Mouse (Mus musculus): ENCODE data around the gene Ipo9. TPM values are rescaled to one million over a fixed set of nuclear protein-coding genes. Genes with fewer than 3 reads are reported as not detected.

Ipo9 gene
- polyA plus RNA-seq, 1 experiment from 2014 or later = 109 TPM

DNA sequence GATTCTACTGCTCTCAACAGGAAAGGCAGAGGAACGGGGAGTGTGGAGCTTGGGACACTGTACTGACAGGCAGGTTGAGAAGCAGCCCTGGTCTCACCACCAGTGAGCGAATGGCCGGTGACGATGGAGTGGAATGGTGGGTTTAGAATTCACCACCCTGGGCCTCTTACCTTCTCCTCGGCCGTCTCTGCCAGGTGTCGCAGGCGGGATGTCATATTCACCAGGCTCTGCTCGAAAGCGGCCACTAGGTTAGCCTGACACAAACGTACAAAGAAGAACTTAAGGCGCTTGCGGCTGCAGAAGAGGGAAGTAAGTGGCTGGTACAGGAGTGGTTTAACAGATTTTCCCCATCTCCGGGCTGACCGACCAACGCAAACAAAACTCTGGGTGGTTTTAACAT lies 30.2 kb upstream of the Ipo9 start:
- H3K4me1 ChIP-seq (replicated peaks) = no peaks in the 10 kb centered on the region
- H3K4me2 ChIP-seq = no peak overlapping the region
- H3K27ac ChIP-seq (replicated peaks) = no peak overlapping the region
- no peak for ATAC-seq (ENCODE audit: low FRiP score, low read depth)
- H3K9me3 ChIP-seq = no peaks in the 10 kb centered on the region
- H3K27me3 ChIP-seq = no peaks in the 10 kb centered on the region
- no peak overlapping the region for H3K9ac ChIP-seq
- no peak overlapping the region for H3K4me3 ChIP-seq
- H3K36me3 ChIP-seq = peaks cover 72% of the 10 kb centered on the region
- WGBS = 93% methylated on average over 16 of the region's 16 CpGs

DNA sequence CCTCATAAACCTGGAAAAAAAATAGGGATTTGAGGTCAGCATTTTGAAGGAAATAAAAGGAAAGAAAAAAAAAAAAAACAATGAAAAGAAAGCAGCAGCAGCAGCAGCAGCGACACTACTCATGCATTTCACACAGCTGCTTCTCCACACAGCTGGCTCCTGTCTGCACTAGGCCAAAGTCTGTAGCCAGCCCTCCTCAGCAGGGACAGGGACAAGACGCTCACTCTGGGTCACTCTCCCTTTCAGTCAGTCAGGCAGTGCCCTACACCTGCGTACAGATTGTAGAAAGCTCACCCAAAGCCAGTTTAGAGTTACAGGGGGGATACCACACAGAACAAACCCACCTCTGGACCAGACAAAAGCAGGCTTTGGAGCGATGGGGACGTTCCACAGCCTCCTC lies 27.6 kb upstream of the Ipo9 start:
- H3K4me1 ChIP-seq (replicated peaks) = no peaks in the 10 kb centered on the region
- no peak overlapping the region for H3K4me2 ChIP-seq
- H3K9me3 ChIP-seq = no peaks in the 10 kb centered on the region
- no peak overlapping the region for H3K27ac ChIP-seq (replicated peaks)
- H3K9ac ChIP-seq = no peak overlapping the region
- no peak for ATAC-seq (ENCODE audit: low FRiP score, low read depth)
- H3K36me3 ChIP-seq = peaks cover 72% of the 10 kb centered on the region
- 87% methylated on average over 5 of the region's 5 CpGs for WGBS
- H3K4me3 ChIP-seq = no peak overlapping the region
- H3K27me3 ChIP-seq = no peaks in the 10 kb centered on the region

DNA sequence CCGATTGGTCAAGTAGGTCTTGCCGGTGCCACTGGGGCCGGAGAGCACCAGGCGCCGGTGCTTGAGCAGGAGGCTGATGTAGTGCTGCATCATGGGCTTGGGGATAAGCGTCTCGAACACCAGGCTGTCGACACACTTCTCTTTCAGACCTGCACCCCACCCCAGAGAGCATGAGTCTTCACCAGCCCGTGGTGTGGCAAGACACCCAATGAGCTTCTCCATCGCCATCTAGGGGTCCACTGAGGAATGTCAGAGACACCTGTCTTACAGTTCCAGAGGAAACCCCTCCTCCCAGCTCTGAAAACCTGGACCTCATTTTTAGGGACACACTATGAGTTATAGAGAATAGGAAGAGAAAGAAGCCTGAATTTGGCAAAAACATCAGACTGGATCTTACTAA lies 22.0 kb upstream of the Ipo9 start:
- 80% methylated on average over 10 of the region's 10 CpGs for WGBS
- no peak overlapping the region for H3K27ac ChIP-seq (replicated peaks)
- H3K4me2 ChIP-seq = no peak overlapping the region
- no peaks in the 10 kb centered on the region for H3K27me3 ChIP-seq
- H3K4me3 ChIP-seq = no peak overlapping the region
- ATAC-seq (ENCODE audit: low FRiP score, low read depth) = 0 out of 2 replicates have a peak, but pooled peaks have one; percentile 8
- H3K36me3 ChIP-seq = peaks cover 83% of the 10 kb centered on the region
- H3K9me3 ChIP-seq = no peaks in the 10 kb centered on the region
- no peaks in the 10 kb centered on the region for H3K4me1 ChIP-seq (replicated peaks)
- H3K9ac ChIP-seq = no peak overlapping the region

DNA sequence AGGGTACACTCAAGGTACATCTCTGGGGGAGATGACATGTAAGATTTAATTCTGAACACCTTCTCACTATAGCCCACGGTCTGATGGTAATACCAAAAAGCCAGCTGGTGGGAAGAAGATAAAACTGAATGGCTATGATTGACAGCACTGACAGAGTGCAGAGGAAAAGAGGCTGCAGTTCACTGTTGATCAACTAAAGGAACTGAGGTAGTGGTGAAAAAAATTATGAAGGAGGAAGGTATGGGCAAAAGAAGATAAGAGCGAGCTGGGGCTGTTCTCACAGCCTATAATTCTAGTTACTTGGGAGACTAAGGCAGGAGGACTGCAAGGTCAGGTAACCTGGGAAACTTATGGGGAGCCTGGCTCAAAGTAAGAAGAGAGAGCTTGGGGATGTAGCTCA lies 21.1 kb upstream of the Ipo9 start:
- H3K9ac ChIP-seq = no peak overlapping the region
- no peaks in the 10 kb centered on the region for H3K4me1 ChIP-seq (replicated peaks)
- 94% methylated on average over 2 of the region's 2 CpGs for WGBS
- H3K9me3 ChIP-seq = no peaks in the 10 kb centered on the region
- H3K36me3 ChIP-seq = peaks cover 75% of the 10 kb centered on the region
- no peaks in the 10 kb centered on the region for H3K27me3 ChIP-seq
- H3K27ac ChIP-seq (replicated peaks) = no peak overlapping the region
- no peak for ATAC-seq (ENCODE audit: low FRiP score, low read depth)
- no peak overlapping the region for H3K4me2 ChIP-seq
- H3K4me3 ChIP-seq = no peak overlapping the region

DNA sequence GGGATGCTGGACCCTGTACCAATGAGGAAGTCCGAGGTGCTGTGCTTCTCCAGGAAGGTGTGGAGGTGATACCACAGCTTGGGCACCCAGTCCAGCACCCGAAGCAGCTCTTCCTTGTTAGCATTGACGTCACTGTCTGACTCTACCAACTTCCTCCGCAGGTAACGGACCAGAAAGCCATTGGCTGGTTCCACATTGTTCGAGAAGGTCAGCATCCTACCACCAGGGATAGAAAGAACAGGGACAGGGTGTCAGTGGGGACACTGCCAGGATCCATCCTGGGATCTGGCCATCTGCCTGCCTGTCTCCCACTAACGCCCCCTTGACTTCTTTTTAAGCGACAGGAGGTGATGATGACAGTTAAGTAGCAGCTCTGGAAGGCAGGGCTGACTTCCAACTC lies 19.6 kb upstream of the Ipo9 start:
- 93% methylated on average over 8 of the region's 8 CpGs for WGBS
- no peak for ATAC-seq (ENCODE audit: low FRiP score, low read depth)
- no peaks in the 10 kb centered on the region for H3K27me3 ChIP-seq
- no peak overlapping the region for H3K27ac ChIP-seq (replicated peaks)
- no peaks in the 10 kb centered on the region for H3K4me1 ChIP-seq (replicated peaks)
- H3K9me3 ChIP-seq = no peaks in the 10 kb centered on the region
- peaks cover 64% of the 10 kb centered on the region for H3K36me3 ChIP-seq
- no peak overlapping the region for H3K4me2 ChIP-seq
- no peak overlapping the region for H3K4me3 ChIP-seq
- H3K9ac ChIP-seq = no peak overlapping the region

DNA sequence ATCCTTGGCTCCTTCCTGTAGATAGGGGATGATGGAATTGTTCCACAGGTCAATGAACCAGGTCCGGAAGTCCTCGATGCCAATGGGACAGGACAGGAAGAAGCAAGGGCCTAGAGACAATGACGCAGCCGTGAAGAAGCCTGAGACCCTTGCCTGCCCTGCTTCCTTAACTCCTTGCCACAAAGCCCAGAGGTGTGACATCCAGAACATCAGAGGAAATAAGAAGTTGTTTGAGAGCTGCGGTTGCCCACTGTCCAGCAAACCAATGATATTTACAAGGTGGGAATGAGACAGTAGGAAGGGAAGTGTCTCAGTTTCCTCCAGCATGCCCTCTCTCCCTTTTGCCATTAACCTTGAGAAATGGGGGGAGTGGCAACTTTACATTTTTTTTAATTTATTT lies 18.6 kb upstream of the Ipo9 start:
- H3K4me2 ChIP-seq = no peak overlapping the region
- H3K36me3 ChIP-seq = peaks cover 61% of the 10 kb centered on the region
- H3K4me3 ChIP-seq = no peak overlapping the region
- no peak overlapping the region for H3K27ac ChIP-seq (replicated peaks)
- WGBS = 92% methylated on average over 5 of the region's 5 CpGs
- H3K4me1 ChIP-seq (replicated peaks) = no peaks in the 10 kb centered on the region
- no peaks in the 10 kb centered on the region for H3K27me3 ChIP-seq
- no peak overlapping the region for H3K9ac ChIP-seq
- H3K9me3 ChIP-seq = no peaks in the 10 kb centered on the region
- no peak for ATAC-seq (ENCODE audit: low FRiP score, low read depth)

DNA sequence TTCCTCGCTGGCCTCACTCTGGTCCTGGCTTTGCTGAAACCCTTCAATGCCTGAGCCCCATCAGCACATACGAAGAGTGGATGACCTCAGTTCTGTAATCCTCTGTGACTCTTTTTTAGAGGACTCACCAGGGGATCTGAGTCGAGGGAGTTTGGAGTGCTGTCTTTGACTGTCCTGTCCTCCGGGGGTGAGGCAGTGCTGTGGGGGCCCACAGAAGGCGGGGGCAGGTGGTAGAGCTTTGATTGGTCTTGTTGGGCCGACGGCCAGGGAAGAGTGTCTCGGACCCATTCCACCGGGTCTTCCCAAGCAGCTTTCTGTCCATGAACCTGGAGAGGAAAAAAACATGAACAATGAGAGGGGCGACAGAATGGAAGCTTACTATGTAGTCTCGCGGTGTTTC lies 13.2 kb upstream of the Ipo9 start:
- no peak for ATAC-seq (ENCODE audit: low FRiP score, low read depth)
- H3K27me3 ChIP-seq = no peaks in the 10 kb centered on the region
- H3K36me3 ChIP-seq = peaks cover 62% of the 10 kb centered on the region
- H3K27ac ChIP-seq (replicated peaks) = no peak overlapping the region
- no peaks in the 10 kb centered on the region for H3K4me1 ChIP-seq (replicated peaks)
- H3K4me3 ChIP-seq = no peak overlapping the region
- H3K4me2 ChIP-seq = no peak overlapping the region
- no peak overlapping the region for H3K9ac ChIP-seq
- WGBS = 91% methylated on average over 12 of the region's 12 CpGs
- H3K9me3 ChIP-seq = no peaks in the 10 kb centered on the region

DNA sequence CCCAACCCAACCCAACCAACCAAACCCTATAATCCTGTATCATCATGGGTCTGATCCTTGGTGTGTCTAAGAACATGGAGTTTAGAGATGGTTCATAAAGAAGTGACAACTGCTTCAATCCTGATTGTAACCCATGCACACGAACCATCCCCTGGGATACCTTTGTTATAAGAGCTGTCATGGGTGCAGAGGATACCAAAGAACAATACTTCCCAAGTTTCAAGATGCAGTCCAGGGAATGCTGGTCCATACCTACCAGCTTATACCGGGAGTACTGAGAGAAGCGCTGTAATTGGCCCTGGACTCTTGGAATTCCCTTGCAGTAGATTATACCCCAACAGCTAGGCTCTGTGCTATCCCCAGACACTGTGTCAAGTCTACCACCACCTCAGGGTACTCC lies 11.6 kb upstream of the Ipo9 start:
- no peak overlapping the region for H3K27ac ChIP-seq (replicated peaks)
- H3K9ac ChIP-seq = no peak overlapping the region
- no peaks in the 10 kb centered on the region for H3K27me3 ChIP-seq
- H3K4me1 ChIP-seq (replicated peaks) = no peaks in the 10 kb centered on the region
- WGBS = 95% methylated on average over 3 of the region's 3 CpGs
- no peak overlapping the region for H3K4me2 ChIP-seq
- no peak for ATAC-seq (ENCODE audit: low FRiP score, low read depth)
- no peaks in the 10 kb centered on the region for H3K9me3 ChIP-seq
- H3K36me3 ChIP-seq = peaks cover 68% of the 10 kb centered on the region
- no peak overlapping the region for H3K4me3 ChIP-seq

DNA sequence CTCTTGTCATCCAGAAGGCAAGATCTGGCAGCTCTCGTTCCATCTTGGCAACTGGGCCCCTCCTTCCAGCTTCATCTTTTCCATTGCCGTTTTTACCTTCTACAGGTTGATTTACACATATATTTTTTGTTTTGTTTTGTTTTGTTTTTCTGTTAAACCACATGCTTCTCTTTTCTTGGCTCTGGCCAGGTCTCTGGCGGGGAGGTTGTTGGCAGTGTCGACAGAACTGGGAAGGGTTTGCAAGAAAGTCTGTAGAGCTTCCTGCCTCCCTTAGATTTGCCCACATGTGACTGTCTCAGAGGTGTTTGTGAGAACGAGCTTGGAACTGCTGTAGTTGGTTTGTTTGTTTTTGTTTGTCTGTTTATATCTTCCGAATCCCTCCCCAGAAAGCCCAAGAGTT lies 10.7 kb upstream of the Ipo9 start:
- no peak overlapping the region for H3K27ac ChIP-seq (replicated peaks)
- H3K9me3 ChIP-seq = no peaks in the 10 kb centered on the region
- H3K4me1 ChIP-seq (replicated peaks) = no peaks in the 10 kb centered on the region
- H3K4me3 ChIP-seq = no peak overlapping the region
- H3K27me3 ChIP-seq = no peaks in the 10 kb centered on the region
- 91% methylated on average over 6 of the region's 6 CpGs for WGBS
- H3K9ac ChIP-seq = no peak overlapping the region
- no peak overlapping the region for H3K4me2 ChIP-seq
- no peak for ATAC-seq (ENCODE audit: low FRiP score, low read depth)
- H3K36me3 ChIP-seq = peaks cover 68% of the 10 kb centered on the region

DNA sequence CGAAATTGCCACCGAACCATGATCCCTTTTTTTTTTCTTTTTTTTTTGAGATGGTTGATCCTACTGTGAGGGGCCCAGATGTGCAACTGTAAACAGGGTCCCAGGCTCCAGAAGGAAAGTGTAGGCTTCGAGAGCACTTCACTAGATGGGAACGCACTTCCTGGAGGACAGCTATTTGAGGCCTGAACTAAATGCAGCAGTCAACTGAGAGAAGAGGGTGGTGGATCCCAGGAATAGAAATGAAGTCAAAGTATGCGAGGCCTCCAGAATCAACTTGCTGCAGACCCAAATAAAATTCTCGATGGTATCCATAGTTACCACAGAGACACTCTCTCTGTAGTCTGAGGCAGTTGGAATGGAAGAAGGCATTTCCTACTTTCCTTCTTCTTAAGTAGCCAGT lies 8.5 kb upstream of the Ipo9 start:
- Histone ChIP-seq H3K36me3 (peaks cover 60% of the 10 kb centered on the region), H3K4me2 (no peak overlapping the region), H3K27me3 (no peaks in the 10 kb centered on the region), H3K27ac (replicated peaks) (no peak overlapping the region), H3K4me3 (no peak overlapping the region), H3K4me1 (replicated peaks) (no peaks in the 10 kb centered on the region), H3K9me3 (no peaks in the 10 kb centered on the region), H3K9ac (no peak overlapping the region)
- no peak for ATAC-seq (ENCODE audit: low FRiP score, low read depth)
- WGBS = 82% methylated on average over 6 of the region's 6 CpGs

DNA sequence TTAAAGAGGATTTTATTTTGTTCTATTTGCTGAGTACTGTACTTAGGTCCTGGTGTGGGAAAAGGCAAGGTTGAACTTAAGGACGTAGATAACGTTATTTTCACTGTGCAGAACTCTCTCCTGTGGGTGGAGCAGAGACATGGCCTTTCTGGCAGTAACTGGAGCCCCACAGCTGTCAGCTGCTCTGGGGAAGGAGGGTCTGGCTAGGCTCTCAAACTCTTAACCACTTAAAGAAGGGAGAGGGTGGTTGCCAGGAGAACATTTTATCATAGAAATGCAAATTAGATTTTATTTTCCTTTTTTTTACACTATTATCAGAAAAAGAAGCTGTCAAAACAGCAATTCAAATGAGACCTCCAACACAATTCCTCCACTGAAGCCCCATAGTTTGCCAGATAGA lies 5.5 kb upstream of the Ipo9 start:
- no peaks in the 10 kb centered on the region for H3K27me3 ChIP-seq
- ATAC-seq (ENCODE audit: low FRiP score, low read depth) = no peak
- H3K4me3 ChIP-seq = no peak overlapping the region
- WGBS = 37% methylated on average over 2 of the region's 2 CpGs
- H3K27ac ChIP-seq (replicated peaks) = no peak overlapping the region
- peaks cover 11% of the 10 kb centered on the region for H3K4me1 ChIP-seq (replicated peaks)
- H3K4me2 ChIP-seq = no peak overlapping the region
- H3K36me3 ChIP-seq = peaks cover 31% of the 10 kb centered on the region
- no peaks in the 10 kb centered on the region for H3K9me3 ChIP-seq
- H3K9ac ChIP-seq = no peak overlapping the region

DNA sequence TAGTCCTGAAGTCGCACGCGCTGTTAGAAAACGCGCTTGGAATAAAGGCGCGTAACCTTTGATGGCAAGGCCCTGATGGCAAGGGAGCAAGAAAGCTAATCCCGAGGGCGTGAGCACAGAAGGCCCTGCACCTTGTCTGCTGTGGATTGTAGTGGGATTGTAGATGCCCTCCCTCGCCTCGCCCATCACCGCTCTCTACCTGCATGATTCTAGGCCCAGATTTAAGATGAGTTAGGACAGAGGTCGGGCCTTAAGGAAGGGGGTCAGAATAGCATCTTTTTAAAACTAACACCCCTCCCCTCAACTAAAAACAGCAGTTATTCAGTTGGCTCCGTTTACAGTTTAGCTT lies 344 bp upstream of the Ipo9 start:
- Histone ChIP-seq H3K4me1 (replicated peaks) (peaks cover 41% of the 10 kb centered on the region), H3K4me2 (peak overlapping the region; percentile 66), H3K9ac (peak overlapping the region; percentile 87), H3K4me3 (peak overlapping the region; percentile 75), H3K36me3 (0 out of 2 replicates have a peak, but pooled peaks cover 3% of the 10 kb centered on the region), H3K27ac (replicated peaks) (peak overlapping the region; percentile 92), H3K9me3 (no peaks in the 10 kb centered on the region), H3K27me3 (no peaks in the 10 kb centered on the region)
- ATAC-seq (ENCODE audit: low FRiP score, low read depth) = peak; percentile 77
- 1% methylated on average over 14 of the region's 14 CpGs for WGBS

DNA sequence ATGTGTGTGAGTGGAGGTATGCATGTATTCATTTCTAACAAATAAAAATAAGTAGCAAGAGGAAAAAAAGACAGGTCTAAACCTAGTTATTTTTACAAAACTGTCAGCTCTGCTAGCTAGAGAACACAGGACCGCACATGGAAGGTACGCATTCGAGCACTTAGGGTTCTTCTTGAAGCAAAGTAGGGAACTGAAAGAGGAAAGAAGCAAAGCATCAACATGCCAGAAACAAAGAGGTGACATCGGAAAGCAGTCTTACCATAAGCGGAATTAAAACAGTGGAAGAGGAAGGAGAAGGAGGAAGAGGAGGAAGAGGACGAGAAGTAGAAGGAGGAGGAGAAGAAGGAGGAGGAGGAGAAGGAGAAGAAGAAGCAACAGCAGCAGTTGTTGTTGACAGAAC lies 2.9 kb downstream of the Ipo9 start:
- H3K4me2 ChIP-seq = no peak overlapping the region
- H3K4me3 ChIP-seq = no peak overlapping the region
- WGBS = 91% methylated on average over 6 of the region's 6 CpGs
- peaks cover 17% of the 10 kb centered on the region for H3K36me3 ChIP-seq
- H3K9ac ChIP-seq = no peak overlapping the region
- ATAC-seq (ENCODE audit: low FRiP score, low read depth) = no peak
- H3K27me3 ChIP-seq = no peaks in the 10 kb centered on the region
- H3K9me3 ChIP-seq = no peaks in the 10 kb centered on the region
- peaks cover 41% of the 10 kb centered on the region for H3K4me1 ChIP-seq (replicated peaks)
- no peak overlapping the region for H3K27ac ChIP-seq (replicated peaks)

Measured in hindbrain, embryonic 15.5 days (tissue).